Mouse (Mus musculus): ENCODE results near the gene Tfpt. TPM values are rescaled to one million over a fixed set of nuclear protein-coding genes. Genes with fewer than 3 reads are reported as not detected.
A peak's percentile ranks its signal among the peaks of the same experiment; 100 is the strongest.

The Tfpt gene
- polyA plus RNA-seq, 1 experiment from 2014 or later, result 30.7 TPM

DNA sequence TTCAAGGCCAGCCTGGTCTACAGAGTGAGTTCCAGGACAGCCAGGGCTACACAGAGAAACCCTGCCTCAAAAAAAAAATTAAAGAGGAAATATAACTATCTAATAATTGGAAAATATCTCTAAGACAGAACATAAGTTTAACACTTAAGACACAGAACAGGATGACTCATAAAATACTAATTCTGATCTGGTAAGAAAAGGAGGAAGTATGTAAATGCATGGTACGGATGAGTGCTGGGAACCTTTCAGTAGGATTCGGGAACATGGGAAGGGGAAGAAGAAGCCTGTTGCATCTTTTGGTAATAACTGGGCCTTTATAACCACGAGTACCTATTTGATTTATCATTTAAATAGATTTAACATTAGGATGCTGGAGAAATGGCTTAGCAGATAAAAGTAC lies 15.7 kb downstream of the Tfpt start:
- Histone ChIP-seq H3K9ac (replicated peaks; ENCODE audit: low read length) (no peak overlapping the region), H3K9me3 (replicated peaks; ENCODE audit: control insufficient read depth, low read length) (no peaks in the 10 kb centered on the region), H3K36me3 (replicated peaks; ENCODE audit: control insufficient read depth, insufficient read depth, low read depth, low read length) (no peaks in the 10 kb centered on the region; the same call in 1 of the 2 replicates), H3K4me1 (ENCODE audit: control insufficient read depth, insufficient read depth, low read length) (no peaks in the 10 kb centered on the region), H3K4me2 (ENCODE audit: low read depth, low read length) (no peak overlapping the region), H3K27me3 (ENCODE audit: control insufficient read depth, insufficient read depth, low read length) (no peaks in the 10 kb centered on the region), H3K27ac (replicated peaks; ENCODE audit: low read depth, low read length) (no peak overlapping the region), H3K4me3 (ENCODE audit: low read depth, low read length) (no peak overlapping the region)
- no peak for DNase-seq (ENCODE audit: low spot score)
- ATAC-seq (replicated peaks; ENCODE audit: insufficient number of reproducible peaks, low FRiP score, low TSS enrichment, low read depth), result no peak
- 80% methylated on average over 3 of the region's 3 CpGs for WGBS

DNA sequence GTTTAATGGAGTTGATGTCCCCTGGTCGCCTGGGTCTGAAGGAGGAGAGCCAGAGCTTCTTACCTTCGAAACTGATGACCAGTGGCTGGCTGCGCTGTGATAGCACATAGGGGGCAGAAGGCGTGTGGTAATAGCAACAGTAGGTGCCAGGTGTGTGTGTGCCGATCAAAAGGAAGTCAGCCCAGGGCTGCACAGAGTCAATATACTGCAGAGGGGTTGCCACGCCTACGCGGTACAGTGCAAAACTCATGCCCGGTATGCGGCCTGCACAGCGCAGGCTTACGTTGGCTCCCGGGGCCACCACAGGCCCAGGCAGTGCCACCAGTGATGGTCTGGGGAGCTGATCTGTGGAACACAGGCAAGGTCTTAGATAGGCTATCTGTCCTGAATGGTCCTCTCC lies 18.7 kb downstream of the Tfpt start:
- WGBS, result 84% methylated on average over 13 of the region's 13 CpGs
- DNase-seq (ENCODE audit: low spot score) (no peak), ATAC-seq (replicated peaks; ENCODE audit: insufficient number of reproducible peaks, low FRiP score, low TSS enrichment, low read depth) (no peak)
- H3K4me3 ChIP-seq (ENCODE audit: low read depth, low read length), result no peak overlapping the region
- no peaks in the 10 kb centered on the region for H3K27me3 ChIP-seq (ENCODE audit: control insufficient read depth, insufficient read depth, low read length)
- H3K36me3 ChIP-seq (replicated peaks; ENCODE audit: control insufficient read depth, insufficient read depth, low read depth, low read length), result no peaks in the 10 kb centered on the region
- no peaks in the 10 kb centered on the region for H3K4me1 ChIP-seq (ENCODE audit: control insufficient read depth, insufficient read depth, low read length)
- no peak overlapping the region for H3K9ac ChIP-seq (replicated peaks; ENCODE audit: low read length)
- no peak overlapping the region for H3K27ac ChIP-seq (replicated peaks; ENCODE audit: low read depth, low read length)
- H3K4me2 ChIP-seq (ENCODE audit: low read depth, low read length), result no peak overlapping the region
- no peaks in the 10 kb centered on the region for H3K9me3 ChIP-seq (replicated peaks; ENCODE audit: control insufficient read depth, low read length)

DNA sequence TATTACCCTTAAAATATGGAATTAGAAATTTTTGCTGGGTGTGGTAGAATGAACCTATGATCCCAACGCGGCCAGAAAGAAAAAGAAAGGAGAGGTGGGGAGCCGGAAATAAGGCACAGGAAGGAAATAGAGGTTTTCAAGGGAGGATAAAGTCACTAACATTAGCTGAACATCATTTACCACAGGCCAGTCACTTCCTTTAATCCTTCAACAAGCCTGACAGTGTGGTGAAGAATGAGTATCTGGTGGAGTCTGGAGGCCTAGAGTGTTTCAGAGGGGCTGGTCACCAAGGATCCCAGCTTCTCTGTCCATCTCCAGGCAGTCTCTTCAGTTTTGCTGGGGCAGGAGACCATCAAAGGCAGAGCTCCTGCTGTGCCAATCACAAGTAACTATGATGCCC lies 19.3 kb downstream of the Tfpt start:
- ATAC-seq (replicated peaks; ENCODE audit: insufficient number of reproducible peaks, low FRiP score, low TSS enrichment, low read depth) (no peak), DNase-seq (ENCODE audit: low spot score) (no peak)
- H3K4me2 ChIP-seq (ENCODE audit: low read depth, low read length), result no peak overlapping the region
- no peak overlapping the region for H3K27ac ChIP-seq (replicated peaks; ENCODE audit: low read depth, low read length)
- no peak overlapping the region for H3K9ac ChIP-seq (replicated peaks; ENCODE audit: low read length)
- 93% methylated on average over 3 of the region's 3 CpGs for WGBS
- no peaks in the 10 kb centered on the region for H3K9me3 ChIP-seq (replicated peaks; ENCODE audit: control insufficient read depth, low read length)
- no peaks in the 10 kb centered on the region for H3K36me3 ChIP-seq (replicated peaks; ENCODE audit: control insufficient read depth, insufficient read depth, low read depth, low read length)
- H3K4me3 ChIP-seq (ENCODE audit: low read depth, low read length), result no peak overlapping the region
- no peaks in the 10 kb centered on the region for H3K27me3 ChIP-seq (ENCODE audit: control insufficient read depth, insufficient read depth, low read length)
- no peaks in the 10 kb centered on the region for H3K4me1 ChIP-seq (ENCODE audit: control insufficient read depth, insufficient read depth, low read length)

DNA sequence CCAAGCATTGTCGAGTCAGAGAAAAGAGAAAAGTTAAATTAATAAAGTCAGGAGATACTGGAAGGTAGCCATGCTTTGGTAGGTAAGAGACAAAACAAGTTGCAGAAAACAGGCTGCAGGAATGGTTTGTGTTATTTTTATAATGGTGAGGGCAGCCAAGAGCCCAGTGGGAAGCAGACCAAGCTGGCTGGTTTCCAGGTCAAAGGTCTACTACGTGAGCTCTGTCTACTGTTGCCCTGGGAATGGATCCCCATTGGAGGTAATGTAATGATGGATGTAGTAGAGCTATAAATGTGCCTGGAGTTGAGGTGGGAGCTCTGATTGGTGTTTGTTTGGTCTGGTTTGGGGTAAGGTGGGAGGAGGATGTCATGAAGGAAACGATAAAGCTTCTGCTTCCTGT lies 20.6 kb downstream of the Tfpt start:
- H3K4me1 ChIP-seq (ENCODE audit: control insufficient read depth, insufficient read depth, low read length), result no peaks in the 10 kb centered on the region
- no peak overlapping the region for H3K9ac ChIP-seq (replicated peaks; ENCODE audit: low read length)
- no peak overlapping the region for H3K4me2 ChIP-seq (ENCODE audit: low read depth, low read length)
- DNase-seq (ENCODE audit: low spot score) (no peak), ATAC-seq (replicated peaks; ENCODE audit: insufficient number of reproducible peaks, low FRiP score, low TSS enrichment, low read depth) (no peak)
- H3K9me3 ChIP-seq (replicated peaks; ENCODE audit: control insufficient read depth, low read length), result no peaks in the 10 kb centered on the region
- 73% methylated on average over 3 of the region's 3 CpGs for WGBS
- no peak overlapping the region for H3K4me3 ChIP-seq (ENCODE audit: low read depth, low read length)
- no peak overlapping the region for H3K27ac ChIP-seq (replicated peaks; ENCODE audit: low read depth, low read length)
- H3K36me3 ChIP-seq (replicated peaks; ENCODE audit: control insufficient read depth, insufficient read depth, low read depth, low read length), result no peaks in the 10 kb centered on the region
- no peaks in the 10 kb centered on the region for H3K27me3 ChIP-seq (ENCODE audit: control insufficient read depth, insufficient read depth, low read length)

DNA sequence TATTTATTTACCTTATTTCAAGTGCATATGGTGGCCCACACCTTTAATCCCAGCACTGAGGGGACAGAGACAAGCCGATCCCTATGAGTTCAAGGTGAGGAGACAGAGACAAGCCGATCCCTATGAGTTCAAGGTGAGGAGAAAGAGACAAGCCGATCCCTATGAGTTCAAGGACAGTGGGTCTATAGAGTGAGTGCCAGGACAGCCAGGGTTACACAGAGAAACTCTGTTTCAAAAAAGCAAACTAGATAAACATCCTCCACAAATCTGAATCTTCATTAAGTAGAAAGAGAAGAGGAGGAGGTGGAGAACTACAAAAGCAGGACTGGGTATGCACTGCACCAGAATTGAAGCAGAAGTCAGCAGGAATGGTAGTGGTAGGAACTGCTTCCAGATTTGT lies 21.1 kb downstream of the Tfpt start:
- no peak overlapping the region for H3K9ac ChIP-seq (replicated peaks; ENCODE audit: low read length)
- H3K4me3 ChIP-seq (ENCODE audit: low read depth, low read length), result no peak overlapping the region
- no peaks in the 10 kb centered on the region for H3K9me3 ChIP-seq (replicated peaks; ENCODE audit: control insufficient read depth, low read length)
- no peak overlapping the region for H3K4me2 ChIP-seq (ENCODE audit: low read depth, low read length)
- ATAC-seq (replicated peaks; ENCODE audit: insufficient number of reproducible peaks, low FRiP score, low TSS enrichment, low read depth) (no peak), DNase-seq (ENCODE audit: low spot score) (no peak)
- 92% methylated on average over 3 of the region's 3 CpGs for WGBS
- H3K4me1 ChIP-seq (ENCODE audit: control insufficient read depth, insufficient read depth, low read length), result no peaks in the 10 kb centered on the region
- H3K27ac ChIP-seq (replicated peaks; ENCODE audit: low read depth, low read length), result no peak overlapping the region
- H3K27me3 ChIP-seq (ENCODE audit: control insufficient read depth, insufficient read depth, low read length), result no peaks in the 10 kb centered on the region
- no peaks in the 10 kb centered on the region for H3K36me3 ChIP-seq (replicated peaks; ENCODE audit: control insufficient read depth, insufficient read depth, low read depth, low read length)

- H3K9ac ChIP-seq (replicated peaks; ENCODE audit: low read length), result no peak overlapping the region
- H3K4me1 ChIP-seq (ENCODE audit: control insufficient read depth, insufficient read depth, low read length), result no peaks in the 10 kb centered on the region
- no peak overlapping the region for H3K4me2 ChIP-seq (ENCODE audit: low read depth, low read length)
- H3K27ac ChIP-seq (replicated peaks; ENCODE audit: low read depth, low read length), result no peak overlapping the region
- no peak for ATAC-seq (replicated peaks; ENCODE audit: insufficient number of reproducible peaks, low FRiP score, low TSS enrichment, low read depth)
- no peaks in the 10 kb centered on the region for H3K36me3 ChIP-seq (replicated peaks; ENCODE audit: control insufficient read depth, insufficient read depth, low read depth, low read length)
- no peak overlapping the region for H3K4me3 ChIP-seq (ENCODE audit: low read depth, low read length)
- no peaks in the 10 kb centered on the region for H3K27me3 ChIP-seq (ENCODE audit: control insufficient read depth, insufficient read depth, low read length)
- 84% methylated on average over 6 of the region's 6 CpGs for WGBS
- H3K9me3 ChIP-seq (replicated peaks; ENCODE audit: control insufficient read depth, low read length), result no peaks in the 10 kb centered on the region
- DNase-seq (ENCODE audit: low spot score), result no peak
Measured at GRCm38 (mm10) chr7:3607391-3607790, 22.3 kb downstream of the Tfpt start.

GRCm38 (mm10) chr7:3606798-3607197 lies 22.9 kb downstream of the Tfpt start:
- 28% methylated on average over 2 of the region's 2 CpGs for WGBS
- Histone ChIP-seq H3K27me3 (ENCODE audit: control insufficient read depth, insufficient read depth, low read length) (no peaks in the 10 kb centered on the region), H3K9me3 (replicated peaks; ENCODE audit: control insufficient read depth, low read length) (no peaks in the 10 kb centered on the region), H3K27ac (replicated peaks; ENCODE audit: low read depth, low read length) (no peak overlapping the region), H3K4me3 (ENCODE audit: low read depth, low read length) (no peak overlapping the region), H3K36me3 (replicated peaks; ENCODE audit: control insufficient read depth, insufficient read depth, low read depth, low read length) (no peaks in the 10 kb centered on the region), H3K9ac (replicated peaks; ENCODE audit: low read length) (no peak overlapping the region), H3K4me1 (ENCODE audit: control insufficient read depth, insufficient read depth, low read length) (no peaks in the 10 kb centered on the region), H3K4me2 (ENCODE audit: low read depth, low read length) (no peak overlapping the region)
- no peak for ATAC-seq (replicated peaks; ENCODE audit: insufficient number of reproducible peaks, low FRiP score, low TSS enrichment, low read depth)
- DNase-seq (ENCODE audit: low spot score), result peak; percentile 25

GRCm38 (mm10) chr7:3601119-3601518 lies 28.6 kb downstream of the Tfpt start:
- no peaks in the 10 kb centered on the region for H3K27me3 ChIP-seq (ENCODE audit: control insufficient read depth, insufficient read depth, low read length)
- H3K9me3 ChIP-seq (replicated peaks; ENCODE audit: control insufficient read depth, low read length), result no peaks in the 10 kb centered on the region
- ATAC-seq (replicated peaks; ENCODE audit: insufficient number of reproducible peaks, low FRiP score, low TSS enrichment, low read depth), result no peak; the same call in 1 of the 2 replicates
- WGBS, result 20% methylated on average over 4 of the region's 4 CpGs
- no peaks in the 10 kb centered on the region for H3K4me1 ChIP-seq (ENCODE audit: control insufficient read depth, insufficient read depth, low read length)
- no peak overlapping the region for H3K4me3 ChIP-seq (ENCODE audit: low read depth, low read length)
- H3K27ac ChIP-seq (replicated peaks; ENCODE audit: low read depth, low read length), result no peak overlapping the region
- H3K4me2 ChIP-seq (ENCODE audit: low read depth, low read length), result no peak overlapping the region
- H3K9ac ChIP-seq (replicated peaks; ENCODE audit: low read length), result no peak overlapping the region
- H3K36me3 ChIP-seq (replicated peaks; ENCODE audit: control insufficient read depth, insufficient read depth, low read depth, low read length), result no peaks in the 10 kb centered on the region
- DNase-seq (ENCODE audit: low spot score), result peak; percentile 84
